Mouse (Mus musculus) heart, adult 8-10 months (tissue): ENCODE data around the gene Nphp3. TPM values are rescaled to one million over a fixed set of nuclear protein-coding genes. Genes with fewer than 3 reads are reported as not detected.

Experiments
- DNase-seq: peaks from one replicate; pipeline ENCODE4 v3.0.0; 2022; ENCODE audit warnings: low spot score
- total RNA-seq, 4 experiments: library from RNA; stranded (reverse); gene quantifications; 2 replicates each; pipeline ENCODE4 v1.2.4; 2022

Gene Nphp3
- total RNA-seq, 4 experiments from 2014 or later, result 2.4 to 3.7 (median 2.9) TPM

GRCm38 (mm10) chr9:104063244-104063961, 61.1 kb downstream of the Nphp3 start, which contains the start of gene Acad11:
Gene Acad11, plus strand, starts transcription at chr9:104063377.
- peak; percentile 91 for DNase-seq

- no peak for DNase-seq
These were observed 62.2 kb downstream of the Nphp3 start for GRCm38 (mm10) chr9:104064571-104064970.

DNA sequence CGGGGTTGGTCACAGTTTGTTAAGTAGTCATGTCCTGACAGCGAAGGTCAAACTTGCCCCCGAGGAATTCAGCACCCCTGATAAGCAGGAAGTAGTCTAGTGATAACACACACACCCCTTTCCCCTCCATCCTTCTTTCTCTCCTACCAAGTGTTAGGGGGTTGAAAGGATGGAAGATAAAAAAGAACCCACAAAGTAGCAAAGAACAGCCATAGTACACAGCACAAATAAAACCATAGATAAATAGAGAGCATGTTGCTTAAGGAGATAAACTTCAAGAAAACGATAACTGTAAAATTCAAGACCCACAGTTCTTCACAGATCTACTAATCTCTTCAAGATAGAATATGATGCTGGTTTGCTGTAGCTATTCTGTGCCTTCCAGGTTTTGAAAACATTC, 67.9 kb downstream of the Nphp3 start:
- DNase-seq, result no peak

- DNase-seq, result no peak
These were observed 68.7 kb downstream of the Nphp3 start for GRCm38 (mm10) chr9:104070863-104071604.

GRCm38 (mm10) chr9:104075808-104076207, 73.5 kb downstream of the Nphp3 start:
- DNase-seq, result peak; percentile 18

GRCm38 (mm10) chr9:104078780-104079179, 76.4 kb downstream of the Nphp3 start:
- no peak for DNase-seq

- no peak for DNase-seq
These were observed 77.0 kb downstream of the Nphp3 start for GRCm38 (mm10) chr9:104079379-104079778.

DNA sequence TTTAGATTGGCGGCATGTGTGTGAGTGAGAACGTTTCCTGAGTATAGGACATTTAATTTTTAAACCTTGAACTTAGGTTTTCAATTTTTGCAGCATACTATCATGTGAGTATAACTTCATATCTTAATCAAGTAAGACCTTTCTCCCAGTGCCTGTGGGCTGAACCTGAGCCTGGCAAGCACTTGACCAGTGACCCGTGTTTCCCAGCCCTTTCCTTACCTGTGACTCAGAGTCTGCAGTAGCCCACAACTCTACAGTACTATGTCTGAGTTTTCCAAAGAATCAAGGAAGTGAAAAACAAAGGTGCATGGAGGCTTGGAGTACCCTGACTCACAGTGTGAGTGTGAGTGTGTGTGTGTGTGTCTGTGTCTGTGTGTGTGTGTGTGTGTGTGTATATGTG, 77.7 kb downstream of the Nphp3 start:
- no peak for DNase-seq

- no peak for DNase-seq
These were observed 83.5 kb downstream of the Nphp3 start for GRCm38 (mm10) chr9:104085730-104086429.

DNA sequence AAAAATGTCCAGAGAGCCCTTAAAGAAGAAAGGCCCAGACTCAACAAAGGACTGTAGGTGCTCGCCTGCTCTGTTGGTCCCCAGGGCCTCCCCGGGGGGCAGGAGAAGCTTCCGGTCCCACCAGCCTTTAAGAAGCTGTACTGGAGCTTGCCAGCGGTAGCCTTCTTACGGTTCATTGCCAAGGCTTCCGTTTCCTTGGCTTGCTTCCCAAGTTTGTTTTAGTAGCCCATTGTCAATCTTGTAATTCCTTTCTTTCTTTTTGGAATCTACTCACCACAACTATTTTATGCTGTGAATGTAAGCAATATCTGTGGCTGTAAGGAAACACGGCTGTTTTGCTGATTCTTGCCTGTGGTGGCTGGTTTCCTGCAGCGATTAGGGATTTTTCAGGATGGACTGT, 86.2 kb downstream of the Nphp3 start:
- peak; percentile 35 for DNase-seq

GRCm38 (mm10) chr9:104092945-104093344, 90.6 kb downstream of the Nphp3 start:
- DNase-seq, result no peak

Other genes with a start within 250 kb of the Nphp3 start
- gene Tmem108, start 240.7 kb upstream of the Nphp3 start, total RNA-seq, result 1 to 10 TPM; 3.7 to 4.7 (median 4.4) TPM
- gene Gm28305, start 38.1 kb downstream of the Nphp3 start, total RNA-seq, result 1 to 10 TPM in 1 of 4 experiments, not detected in 3; 2.0 TPM
- 10 to 100 TPM; 12.7 to 16.2 (median 14.0) TPM for gene Uba5, start 60.6 kb downstream of the Nphp3 start, total RNA-seq
- 100 to 1,000 TPM; 114 to 136 (median 130) TPM for gene Acad11, start 60.8 kb downstream of the Nphp3 start, total RNA-seq
- gene Ackr4, start 124.4 kb downstream of the Nphp3 start, total RNA-seq, result 1 to 10 TPM; 1.6 to 3.1 (median 1.8) TPM